Mouse (Mus musculus): ENCODE measurements around the gene Nyx. TPM values are rescaled to one million over a fixed set of nuclear protein-coding genes. Genes with fewer than 3 reads are reported as not detected.

Nyx gene
- polyA plus RNA-seq, 1 experiment from 2014 or later: 0.08 TPM

DNA sequence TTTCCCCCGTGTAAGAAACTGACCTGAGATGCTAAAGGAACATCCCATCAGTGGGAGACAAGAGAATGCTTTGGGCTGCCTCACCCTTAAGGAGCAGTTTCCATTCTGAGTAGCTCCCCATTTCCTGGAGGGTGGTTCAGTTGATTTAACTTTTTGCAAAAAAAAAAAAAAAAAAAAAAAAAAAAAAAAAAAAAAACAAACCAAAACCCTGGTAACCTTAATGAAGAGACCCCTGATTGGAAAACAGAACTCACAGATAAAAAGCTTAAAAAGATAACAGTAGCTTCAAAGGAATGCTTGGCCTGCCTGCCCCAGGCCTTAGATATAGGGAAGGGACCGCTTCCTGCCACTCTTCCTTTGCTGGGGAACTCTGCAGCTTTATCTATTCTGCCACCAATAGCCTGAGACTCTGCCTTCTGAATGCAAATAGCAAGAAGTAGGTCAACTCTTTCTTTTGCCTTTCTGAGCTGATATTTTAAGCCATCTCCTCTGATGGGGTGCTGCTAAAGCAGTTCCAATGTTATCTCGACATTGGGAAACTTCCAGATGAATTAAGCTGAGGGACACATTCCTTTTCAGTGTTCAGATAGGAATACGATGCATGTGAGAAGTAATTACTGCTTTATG, 53.0 kb downstream of the Nyx start:
- Histone ChIP-seq H3K4me2 (replicated peaks) (no peak overlapping the region), H3K27me3 (0 out of 2 replicates have a peak, but pooled peaks cover 6% of the 10 kb centered on the region), H3K4me3 (replicated peaks) (no peak overlapping the region), H3K36me3 (no peaks in the 10 kb centered on the region), H3K9ac (no peak overlapping the region), H3K9me3 (replicated peaks) (no peaks in the 10 kb centered on the region), H3K4me1 (no peaks in the 10 kb centered on the region), H3K27ac (replicated peaks) (no peak overlapping the region)
- WGBS: 77% methylated on average over 4 of the region's 4 CpGs
- no peak for ATAC-seq (ENCODE audit: insufficient number of reproducible peaks, low FRiP score, low TSS enrichment, low read depth)

GRCm38 (mm10) chrX:13519408-13519783, 53.5 kb downstream of the Nyx start:
- Histone ChIP-seq H3K4me1 (no peaks in the 10 kb centered on the region), H3K4me2 (replicated peaks) (no peak overlapping the region), H3K27me3 (0 out of 2 replicates have a peak, but pooled peaks cover 10% of the 10 kb centered on the region), H3K4me3 (replicated peaks) (no peak overlapping the region), H3K9me3 (replicated peaks) (no peaks in the 10 kb centered on the region), H3K27ac (replicated peaks) (no peak overlapping the region), H3K36me3 (no peaks in the 10 kb centered on the region), H3K9ac (no peak overlapping the region)
- no peak for ATAC-seq (ENCODE audit: insufficient number of reproducible peaks, low FRiP score, low TSS enrichment, low read depth)
- WGBS: 79% methylated on average over 5 of the region's 5 CpGs

GRCm38 (mm10) chrX:13520566-13520965, 54.7 kb downstream of the Nyx start:
- Histone ChIP-seq H3K27me3 (0 out of 2 replicates have a peak, but pooled peaks cover 10% of the 10 kb centered on the region), H3K36me3 (no peaks in the 10 kb centered on the region), H3K4me1 (no peaks in the 10 kb centered on the region), H3K27ac (replicated peaks) (no peak overlapping the region), H3K4me3 (replicated peaks) (no peak overlapping the region), H3K9me3 (replicated peaks) (no peaks in the 10 kb centered on the region), H3K4me2 (replicated peaks) (no peak overlapping the region), H3K9ac (no peak overlapping the region)
- ATAC-seq (ENCODE audit: insufficient number of reproducible peaks, low FRiP score, low TSS enrichment, low read depth): no peak
- 89% methylated on average over 4 of the region's 4 CpGs for WGBS

DNA sequence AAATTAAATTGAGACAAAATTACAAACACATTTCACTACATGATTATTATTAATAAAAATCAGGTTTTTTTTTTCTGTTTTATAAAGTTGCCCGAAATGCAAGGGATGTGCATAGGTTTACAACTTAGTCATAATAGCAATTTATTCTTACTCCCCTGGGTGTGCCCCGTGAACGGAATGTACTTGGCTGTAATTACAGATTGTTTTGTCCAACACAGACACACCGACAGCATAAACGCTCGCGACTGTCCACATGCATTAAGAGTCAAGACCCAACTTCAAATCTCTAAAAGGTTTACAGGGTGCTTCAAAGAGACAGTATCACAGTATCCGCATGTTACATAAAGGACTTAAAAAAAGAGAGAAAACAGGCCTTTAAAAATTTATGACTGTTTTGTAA, 55.4 kb downstream of the Nyx start:
- WGBS: 75% methylated on average over 8 of the region's 8 CpGs
- ATAC-seq (ENCODE audit: insufficient number of reproducible peaks, low FRiP score, low TSS enrichment, low read depth): no peak
- Histone ChIP-seq H3K27me3 (0 out of 2 replicates have a peak, but pooled peaks cover 10% of the 10 kb centered on the region), H3K4me2 (replicated peaks) (no peak overlapping the region), H3K4me1 (no peaks in the 10 kb centered on the region), H3K27ac (replicated peaks) (no peak overlapping the region), H3K9ac (no peak overlapping the region), H3K4me3 (replicated peaks) (no peak overlapping the region), H3K36me3 (no peaks in the 10 kb centered on the region), H3K9me3 (replicated peaks) (no peaks in the 10 kb centered on the region)

Other genes starting within 250 kb of the Nyx start
- 111 and 116 TPM in 2 replicates for gene Ddx3x, start 185.1 kb upstream of the Nyx start, polyA plus RNA-seq (2015; fragmentation: Nextera tagmentation; extraction: Ambion mirVana)
- 2.7 and 2.8 TPM in 2 replicates for gene Gpr34, start 166.0 kb downstream of the Nyx start, polyA plus RNA-seq (2015; fragmentation: Nextera tagmentation; extraction: Ambion mirVana)
- gene Gpr82, start 195.3 kb downstream of the Nyx start, polyA plus RNA-seq (2015; fragmentation: Nextera tagmentation; extraction: Ambion mirVana): 0.39 and 0.41 TPM in 2 replicates

Data from embryonic facial prominence, embryonic 15.5 days (tissue).